Mouse (Mus musculus): ENCODE measurements at regions not wholly inside any gene's neighbourhood (a gene's known extent, or its start where the extent isn't known, plus 50 kb on each side); places are given as distances from the start of the nearest gene placed in this dataset.
"Not testable (repeated sequence)": the region's sequence is repeated elsewhere in the genome, so short reads cannot be mapped to it uniquely, and the experiment has no call there.

DNA sequence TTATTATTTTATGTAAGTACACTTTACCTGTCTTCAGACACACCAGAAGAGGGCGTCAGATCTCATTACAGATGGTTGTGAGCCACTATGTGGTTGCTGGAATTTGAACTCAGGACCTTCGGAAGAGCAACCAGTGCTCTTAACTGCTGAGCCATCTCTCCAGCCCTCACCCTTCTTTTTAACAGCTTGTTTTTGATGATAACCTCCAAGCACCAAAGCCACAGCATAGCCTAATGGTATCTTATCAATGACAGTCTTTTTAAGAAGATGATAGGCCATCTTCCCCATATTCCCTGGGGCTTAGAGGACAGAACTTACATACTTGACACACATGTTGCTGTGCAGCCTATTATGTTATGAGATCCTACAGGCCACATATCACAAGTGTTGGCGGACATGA is 56.1 kb upstream of the Klf13 start:
- TF ChIP-seq POLR2A (IDR thresholded peaks at IDR 0.05; ENCODE audit: extremely low read depth, insufficient read depth, low read length); CTCF (IDR thresholded peaks at IDR 0.05; ENCODE audit: low read depth, low read length): not testable (repeated sequence)

Data from liver, adult 2 months (tissue).